Mouse (Mus musculus): ENCODE data around the gene Hexb. TPM values are rescaled to one million over a fixed set of nuclear protein-coding genes. Genes with fewer than 3 reads are reported as not detected.
A peak's percentile ranks its signal among the peaks of the same experiment; 100 is the strongest.

Gene Hexb
- total RNA-seq (2017), result 71.2 TPM in 2 replicates

- peak; percentile 93 for ATAC-seq (ENCODE audit: extremely low read depth, insufficient number of reproducible peaks, low FRiP score, poor library complexity, severe bottlenecking)
Observed at GRCm38 (mm10) chr13:97197932-97198562, at the start of gene Hexb. Hexb (minus strand) TSS chr13:97198357.

DNA sequence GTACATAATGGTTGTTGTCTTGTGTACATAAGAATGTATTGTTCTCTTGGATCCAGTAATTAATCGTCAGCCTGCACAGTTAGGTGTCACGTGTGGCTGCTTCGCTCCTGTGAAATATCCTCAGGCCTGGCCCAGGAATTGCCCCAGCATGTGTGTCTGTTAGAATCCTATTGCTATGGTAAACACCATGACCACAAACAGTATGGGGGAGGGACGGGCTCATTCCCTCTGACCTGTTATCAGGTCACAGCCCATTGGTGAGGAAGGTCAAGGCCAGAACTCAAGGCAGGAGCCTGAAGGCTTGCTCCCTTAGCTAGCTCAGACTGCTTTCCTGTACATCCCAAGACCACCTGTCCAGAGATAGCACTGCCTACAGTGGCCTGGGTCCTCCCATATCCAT lies 49.6 kb upstream of the Hexb start:
- no peak for ATAC-seq (ENCODE audit: extremely low read depth, insufficient number of reproducible peaks, low FRiP score, poor library complexity, severe bottlenecking)

- no peak for ATAC-seq (ENCODE audit: extremely low read depth, insufficient number of reproducible peaks, low FRiP score, poor library complexity, severe bottlenecking)
Observed at GRCm38 (mm10) chr13:97246217-97246616, 48.1 kb upstream of the Hexb start.

GRCm38 (mm10) chr13:97245157-97245556 lies 47.0 kb upstream of the Hexb start:
- no peak for ATAC-seq (ENCODE audit: extremely low read depth, insufficient number of reproducible peaks, low FRiP score, poor library complexity, severe bottlenecking)

- ATAC-seq (ENCODE audit: extremely low read depth, insufficient number of reproducible peaks, low FRiP score, poor library complexity, severe bottlenecking), result no peak
Observed at GRCm38 (mm10) chr13:97244712-97245105, 46.6 kb upstream of the Hexb start.

- no peak for ATAC-seq (ENCODE audit: extremely low read depth, insufficient number of reproducible peaks, low FRiP score, poor library complexity, severe bottlenecking)
Observed at GRCm38 (mm10) chr13:97243962-97244711, 46.0 kb upstream of the Hexb start.

GRCm38 (mm10) chr13:97242716-97243115 lies 44.6 kb upstream of the Hexb start:
- ATAC-seq (ENCODE audit: extremely low read depth, insufficient number of reproducible peaks, low FRiP score, poor library complexity, severe bottlenecking), result no peak

- ATAC-seq (ENCODE audit: extremely low read depth, insufficient number of reproducible peaks, low FRiP score, poor library complexity, severe bottlenecking), result no peak
Observed at GRCm38 (mm10) chr13:97241787-97242280, 43.7 kb upstream of the Hexb start.

GRCm38 (mm10) chr13:97240965-97241786 lies 43.0 kb upstream of the Hexb start, which contains the start of gene Enc1:
Enc1 (plus strand) TSS chr13:97241105.
- peak; percentile 91 for ATAC-seq (ENCODE audit: extremely low read depth, insufficient number of reproducible peaks, low FRiP score, poor library complexity, severe bottlenecking)

DNA sequence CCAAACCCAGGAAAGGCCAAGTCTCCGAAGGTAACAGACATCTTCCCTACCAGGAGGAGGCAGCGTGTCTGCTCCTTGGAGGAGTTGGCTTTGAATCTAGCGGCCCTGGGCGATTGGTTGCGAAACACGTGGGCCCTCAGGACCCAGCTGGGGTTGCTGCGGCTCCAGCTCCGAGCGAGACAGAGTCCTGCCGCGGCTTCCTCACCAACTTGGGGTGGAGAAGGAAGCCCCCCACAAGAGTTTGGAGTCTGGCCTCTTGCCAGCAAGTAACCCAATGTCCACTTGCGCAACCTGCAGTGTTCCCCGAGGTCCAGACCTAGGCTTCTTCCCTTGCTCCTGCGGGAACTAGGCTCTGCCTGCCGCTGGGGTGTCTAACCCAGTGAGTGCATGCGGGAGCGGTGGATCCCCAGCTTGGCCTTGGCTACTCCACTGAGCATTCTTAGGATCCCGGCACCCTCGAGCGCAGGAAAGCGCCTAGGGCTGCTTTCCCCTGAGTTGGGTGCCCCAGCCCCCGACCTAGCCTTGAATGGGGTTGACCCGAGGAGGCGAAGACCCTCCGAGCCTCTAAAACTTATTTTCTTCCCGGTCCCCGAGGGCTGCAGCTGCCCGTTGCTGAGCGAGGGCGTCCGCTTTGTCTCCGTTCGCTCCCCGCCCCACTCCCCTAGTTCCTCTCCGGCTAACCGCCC lies 42.3 kb upstream of the Hexb start:
- ATAC-seq (ENCODE audit: extremely low read depth, insufficient number of reproducible peaks, low FRiP score, poor library complexity, severe bottlenecking), result 0 out of 2 replicates have a peak, but pooled peaks have one; percentile 14

DNA sequence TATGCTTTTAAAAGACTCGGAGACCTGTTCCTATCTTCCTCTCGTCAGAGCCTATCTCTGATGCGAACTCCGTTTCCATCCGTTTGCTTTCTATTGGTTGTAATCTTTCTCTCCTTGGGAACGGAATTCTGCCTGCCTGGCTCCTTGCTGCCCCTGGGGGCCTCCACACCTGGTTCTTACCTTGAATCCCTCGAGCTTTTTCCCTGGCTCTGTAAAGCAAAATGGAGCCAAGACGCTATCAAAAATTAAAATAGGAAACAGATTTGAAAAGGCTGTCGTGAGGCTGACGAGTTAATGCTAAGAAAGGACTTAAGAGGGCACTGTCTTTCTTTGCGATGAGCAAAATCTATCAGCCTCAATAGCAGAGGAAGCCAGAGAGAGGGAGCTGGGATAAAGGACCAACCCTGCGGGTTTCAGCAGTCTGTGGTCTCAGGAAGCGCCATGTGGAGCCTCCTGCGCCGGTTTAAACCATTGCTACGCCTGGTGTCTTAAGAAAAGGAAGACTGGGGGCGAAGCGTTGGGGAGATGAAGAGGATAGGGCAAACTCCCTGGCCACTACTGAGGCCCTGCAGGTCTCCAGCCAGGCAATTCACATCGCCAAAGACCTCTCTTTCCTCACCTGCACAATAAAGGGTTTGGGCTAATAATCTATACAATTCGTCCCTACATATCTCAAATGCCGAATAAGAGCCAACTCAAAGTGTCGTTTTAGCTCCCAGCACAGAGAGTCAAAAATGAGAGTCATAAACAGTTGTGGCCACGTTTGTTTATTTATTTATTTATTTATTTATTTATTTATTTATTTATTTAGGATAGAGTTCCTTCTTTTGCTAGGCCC lies 41.4 kb upstream of the Hexb start:
- ATAC-seq (ENCODE audit: extremely low read depth, insufficient number of reproducible peaks, low FRiP score, poor library complexity, severe bottlenecking), result no peak

DNA sequence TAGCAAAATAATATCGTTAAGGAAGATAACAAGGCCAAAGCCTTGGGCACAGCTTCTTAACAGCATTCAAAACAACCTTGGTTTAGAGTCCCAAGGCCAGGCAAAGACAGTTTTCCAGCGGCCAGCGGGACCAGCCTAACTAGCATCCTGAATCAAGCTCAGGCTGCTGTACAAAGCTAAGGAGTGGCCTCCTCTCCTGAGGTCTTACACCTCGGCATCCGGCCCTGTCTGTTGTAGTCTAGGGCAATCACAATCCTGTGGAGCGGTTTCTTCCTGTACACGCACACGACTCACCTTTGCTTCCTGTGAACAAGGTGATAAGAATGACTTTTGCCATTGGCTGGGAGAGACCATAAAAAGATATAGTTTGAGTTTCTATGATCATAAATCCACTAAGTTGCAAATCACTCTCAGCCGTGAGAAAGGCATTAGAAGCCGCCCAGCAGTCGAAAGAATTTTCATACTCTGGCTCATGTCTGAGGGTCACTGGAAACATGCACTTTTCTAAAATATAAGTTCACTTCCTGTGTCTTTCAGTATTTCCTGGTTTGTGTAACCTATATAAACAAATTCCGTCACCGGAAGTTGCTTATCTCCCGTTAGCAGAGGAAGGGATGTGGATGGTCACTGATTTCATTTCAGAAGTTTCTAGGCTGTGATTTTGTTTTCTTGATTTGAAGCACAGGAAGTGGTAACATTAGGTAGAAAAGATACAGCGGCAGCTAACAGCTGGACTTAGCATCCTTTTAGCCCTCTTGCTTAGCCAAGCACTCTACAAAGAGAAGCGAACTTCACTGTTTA lies 40.2 kb upstream of the Hexb start:
- ATAC-seq (ENCODE audit: extremely low read depth, insufficient number of reproducible peaks, low FRiP score, poor library complexity, severe bottlenecking), result no peak

DNA sequence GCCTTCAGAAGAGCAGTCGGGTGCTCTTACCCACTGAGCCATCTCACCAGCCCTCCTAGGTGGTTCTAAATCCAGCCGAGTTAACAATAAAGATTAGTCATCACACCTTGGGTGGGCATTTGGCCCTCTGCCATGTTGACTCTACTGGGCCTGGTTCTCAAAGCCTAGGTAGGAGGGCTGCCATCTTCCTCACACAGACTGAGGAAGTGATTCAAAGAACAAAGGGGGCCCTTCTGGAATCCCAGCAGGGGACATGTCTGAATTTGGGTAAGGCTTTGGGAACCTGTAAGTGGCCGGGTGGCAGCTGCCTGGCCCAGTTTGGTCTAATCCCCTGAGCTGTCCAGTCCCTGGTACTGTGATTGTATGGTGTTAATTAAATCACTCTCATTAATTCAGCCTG lies 39.5 kb upstream of the Hexb start:
- no peak for ATAC-seq (ENCODE audit: extremely low read depth, insufficient number of reproducible peaks, low FRiP score, poor library complexity, severe bottlenecking)

- ATAC-seq (ENCODE audit: extremely low read depth, insufficient number of reproducible peaks, low FRiP score, poor library complexity, severe bottlenecking), result no peak
Observed at GRCm38 (mm10) chr13:97235911-97236310, 37.8 kb upstream of the Hexb start.

GRCm38 (mm10) chr13:97234785-97235417 lies 36.7 kb upstream of the Hexb start:
- ATAC-seq (ENCODE audit: extremely low read depth, insufficient number of reproducible peaks, low FRiP score, poor library complexity, severe bottlenecking), result peak; percentile 91

- no peak for ATAC-seq (ENCODE audit: extremely low read depth, insufficient number of reproducible peaks, low FRiP score, poor library complexity, severe bottlenecking)
Observed at GRCm38 (mm10) chr13:97233092-97233491, 34.9 kb upstream of the Hexb start.

DNA sequence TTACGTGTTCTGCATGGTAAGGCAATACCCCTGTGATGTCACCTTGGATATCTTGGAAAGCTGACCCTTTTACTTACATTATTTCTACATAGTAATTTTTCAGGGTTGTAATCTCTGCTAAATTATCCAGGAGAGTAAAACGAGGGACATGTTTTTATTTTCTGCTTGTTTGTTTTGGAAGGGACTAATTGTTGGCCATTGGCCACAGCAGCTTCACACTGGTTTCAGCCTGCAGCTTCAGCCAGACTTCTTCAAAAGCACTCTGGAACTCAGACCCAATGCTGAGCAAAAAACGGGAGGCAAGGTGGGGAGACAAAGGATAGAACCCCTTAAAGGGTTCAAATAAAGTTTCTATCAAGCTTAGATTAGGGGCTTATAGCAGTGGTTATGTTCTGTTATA lies 31.9 kb upstream of the Hexb start:
- no peak for ATAC-seq (ENCODE audit: extremely low read depth, insufficient number of reproducible peaks, low FRiP score, poor library complexity, severe bottlenecking)
